Mouse (Mus musculus) right cerebral cortex, adult 18-20 months (tissue): ENCODE data around the gene Tubb4b.

Experiments
- DNase-seq: peaks from one replicate; pipeline ENCODE4 v3.0.0; 2022; ENCODE audit warnings: mixed read lengths

Tubb4b gene

DNA sequence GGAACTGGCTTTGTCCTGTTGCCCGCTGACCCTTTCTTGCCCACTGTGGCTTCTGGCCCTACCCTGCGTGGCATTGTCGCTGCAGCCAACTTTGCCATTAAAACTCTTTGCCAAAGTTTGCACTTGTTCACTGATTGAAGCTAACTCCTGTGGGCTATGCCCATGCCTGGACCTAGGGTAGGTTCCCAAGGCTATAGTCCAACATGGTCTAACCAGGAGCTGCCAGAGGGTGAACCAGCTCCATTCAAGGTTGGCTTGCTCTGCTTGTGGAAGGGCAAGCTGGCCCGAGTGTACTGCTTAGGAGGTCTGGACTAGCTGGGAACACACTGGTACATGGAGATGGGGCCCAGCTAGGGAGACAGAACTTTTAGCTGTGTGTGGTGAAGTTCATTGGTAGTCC is 19.6 kb upstream of the Tubb4b start:
- DNase-seq = no peak

DNA sequence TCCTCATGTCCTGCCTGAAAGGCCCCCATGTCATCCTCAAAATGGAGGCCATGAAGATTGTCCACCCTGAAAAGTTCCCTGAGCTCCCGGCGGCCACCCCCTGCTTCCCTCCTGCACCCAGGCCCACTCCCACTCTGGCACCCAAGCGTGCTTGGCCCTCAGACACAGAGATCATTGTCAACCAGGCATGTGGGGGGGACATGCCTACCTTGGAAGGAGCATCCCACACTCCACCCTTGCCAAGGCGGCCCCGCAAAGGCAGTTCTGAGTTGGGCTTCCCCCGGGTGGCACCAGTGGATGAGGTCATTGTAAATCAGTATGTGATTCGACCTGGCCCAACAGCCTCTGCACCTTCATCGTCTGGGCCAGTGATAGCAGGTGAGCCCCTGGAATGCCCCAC is 18.8 kb upstream of the Tubb4b start:
- no peak for DNase-seq

DNA sequence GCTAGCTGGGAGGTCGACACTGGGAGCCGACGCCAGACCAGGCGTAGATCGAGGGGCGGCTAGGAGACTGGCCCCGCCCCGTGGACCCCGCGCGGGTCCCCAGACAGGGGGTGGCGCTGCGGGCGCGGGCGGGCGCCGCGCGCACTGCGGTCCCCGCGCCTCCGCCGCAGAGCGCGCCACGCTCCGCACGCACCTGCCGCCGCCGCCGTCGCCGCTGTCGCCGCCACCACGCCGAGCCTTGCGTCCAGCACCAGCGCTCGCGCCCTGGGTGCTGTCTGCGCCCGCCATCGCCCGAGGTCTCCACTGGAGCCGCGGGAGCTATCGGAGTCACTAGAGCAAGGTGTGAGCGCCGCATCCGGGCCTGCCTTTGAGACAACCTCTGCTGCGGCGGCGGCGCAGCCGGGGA is 17.6 kb upstream of the Tubb4b start, which contains the start of the genes Rnf208 and Cysrt1:
Gene Rnf208, plus strand, starts transcription at position 155 of the 406 bp plus-strand sequence.
Gene Cysrt1, minus strand, starts transcription at position 352 of the 406 bp plus-strand sequence.
- DNase-seq = peak; percentile 53

DNA sequence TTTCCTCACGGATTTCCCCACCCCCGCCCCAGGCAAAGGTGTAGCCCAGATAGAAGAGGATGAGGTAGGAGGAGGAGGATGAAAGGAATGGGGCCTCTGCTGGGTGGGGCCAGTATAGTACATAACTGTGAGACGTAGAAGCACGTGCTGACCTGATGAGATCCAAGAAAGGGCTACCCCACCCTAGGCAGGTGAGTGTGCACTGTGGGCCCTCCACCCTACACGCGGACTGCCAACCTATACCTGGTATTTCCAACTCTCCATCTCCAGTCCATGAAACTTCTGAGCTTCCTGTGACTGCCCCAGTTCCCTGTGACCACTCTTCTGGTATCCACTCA is 16.9 kb upstream of the Tubb4b start:
- DNase-seq = no peak

DNA sequence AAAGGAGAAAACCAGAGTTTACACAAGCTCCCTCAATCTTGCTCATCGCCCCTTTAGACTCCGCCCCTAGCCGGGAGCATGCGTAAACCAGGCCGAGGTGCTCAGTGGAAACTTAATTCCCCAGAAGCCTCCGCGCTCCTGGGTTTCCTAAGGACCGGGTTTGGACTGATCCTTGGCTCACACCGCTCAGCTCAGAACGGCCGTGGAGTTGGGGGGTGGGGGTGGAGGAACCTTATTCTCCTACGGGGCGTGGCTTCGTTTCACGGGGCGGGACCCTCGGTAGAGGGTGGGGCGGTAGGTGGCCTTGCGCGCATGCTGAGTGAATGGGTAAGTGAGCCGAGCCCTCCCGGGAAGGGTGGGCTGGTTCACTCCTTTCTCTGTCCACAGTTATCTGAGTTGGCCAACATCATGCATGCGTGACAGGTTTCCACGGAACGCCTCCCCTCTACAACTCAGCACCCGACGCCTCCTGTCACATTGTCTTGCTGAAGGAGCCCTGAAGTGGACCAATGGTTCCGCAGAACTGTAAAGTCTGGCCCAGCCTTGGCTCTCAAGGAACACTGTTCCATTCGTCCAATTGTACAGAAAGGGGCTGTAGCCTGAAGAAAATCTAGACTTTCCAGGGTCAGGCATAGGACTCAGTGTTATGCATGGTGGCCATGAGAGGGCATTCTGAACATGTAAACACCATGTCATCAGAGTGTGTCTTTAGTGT is 16.4 kb upstream of the Tubb4b start:
- peak; percentile 87 for DNase-seq

DNA sequence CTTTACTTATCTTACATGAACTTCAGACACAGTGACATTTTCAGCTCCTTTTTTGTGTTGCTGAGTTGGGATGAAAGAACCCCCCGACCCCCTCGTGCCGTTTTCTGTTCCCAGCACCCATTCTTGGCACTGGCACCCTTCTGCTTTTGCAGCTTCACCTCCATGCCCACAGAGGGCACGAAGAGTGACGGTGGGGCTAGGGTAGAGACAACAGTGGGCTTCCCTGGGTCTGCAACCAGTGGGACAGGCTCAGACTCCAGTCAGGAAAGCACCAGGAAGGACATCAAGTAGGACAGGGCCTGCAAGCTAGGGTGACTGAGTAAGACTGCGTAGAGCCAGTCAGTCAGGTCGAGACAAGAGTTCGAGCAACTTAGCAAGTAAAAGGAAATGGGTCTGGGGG is 15.8 kb upstream of the Tubb4b start:
- DNase-seq = no peak

DNA sequence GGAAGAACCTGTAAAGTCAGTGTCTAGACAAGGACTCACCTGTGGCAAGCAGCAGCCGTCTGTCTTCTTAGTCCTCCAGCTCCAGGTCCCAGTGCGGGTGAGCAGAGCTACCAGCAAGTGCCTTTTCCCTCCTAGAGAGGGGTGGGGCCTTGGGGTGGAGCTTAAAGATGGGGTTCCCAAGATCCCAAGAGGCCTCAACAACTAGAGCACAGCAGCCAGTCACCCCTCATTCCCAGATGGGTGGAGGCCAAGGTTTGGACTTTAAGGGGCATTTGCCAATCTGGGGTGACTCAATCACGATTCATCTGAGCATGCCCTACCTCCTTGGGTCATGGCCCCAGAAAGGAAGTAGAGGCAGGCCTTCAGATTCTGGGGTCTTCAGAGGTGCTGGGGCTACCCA is 15.3 kb upstream of the Tubb4b start:
- DNase-seq = no peak

DNA sequence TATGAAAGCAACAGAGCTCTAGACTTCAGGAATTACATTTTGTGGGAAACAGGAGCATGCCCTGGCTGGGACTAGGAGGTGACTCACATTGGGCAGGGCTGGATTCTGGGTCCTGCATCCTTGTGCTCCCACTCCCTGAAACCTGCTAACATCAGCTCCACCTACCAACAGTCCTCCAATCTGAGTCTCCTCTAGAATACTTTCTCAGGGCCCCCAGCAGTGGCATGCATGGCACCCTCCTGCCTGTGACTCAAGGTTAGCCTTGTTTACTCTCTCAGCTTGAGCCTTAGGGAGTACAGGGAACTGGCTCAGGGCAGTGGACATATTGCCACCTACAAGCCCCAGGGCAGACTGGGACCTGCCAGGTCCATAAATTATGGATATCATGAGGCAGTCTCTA is 13.6 kb upstream of the Tubb4b start:
- no peak for DNase-seq

DNA sequence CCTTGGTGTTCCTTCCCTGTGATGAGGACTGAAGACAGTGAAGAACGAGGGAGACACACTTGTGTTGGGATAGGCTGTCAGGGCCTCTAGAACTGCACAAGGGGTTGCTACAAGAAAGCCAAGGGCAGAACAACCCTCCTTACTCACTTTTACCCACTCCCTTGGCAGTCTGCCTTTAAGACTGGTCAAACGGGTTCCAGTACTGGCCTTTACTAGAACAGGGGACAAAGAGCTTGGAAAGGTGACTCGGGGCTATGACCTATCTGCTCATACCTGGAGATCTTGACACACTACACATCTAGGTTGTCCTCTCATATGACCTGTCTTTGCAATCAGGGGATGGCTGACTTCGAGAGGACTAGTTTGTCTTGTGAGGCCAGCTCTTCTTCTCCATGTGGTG is 13.0 kb upstream of the Tubb4b start:
- no peak for DNase-seq

DNA sequence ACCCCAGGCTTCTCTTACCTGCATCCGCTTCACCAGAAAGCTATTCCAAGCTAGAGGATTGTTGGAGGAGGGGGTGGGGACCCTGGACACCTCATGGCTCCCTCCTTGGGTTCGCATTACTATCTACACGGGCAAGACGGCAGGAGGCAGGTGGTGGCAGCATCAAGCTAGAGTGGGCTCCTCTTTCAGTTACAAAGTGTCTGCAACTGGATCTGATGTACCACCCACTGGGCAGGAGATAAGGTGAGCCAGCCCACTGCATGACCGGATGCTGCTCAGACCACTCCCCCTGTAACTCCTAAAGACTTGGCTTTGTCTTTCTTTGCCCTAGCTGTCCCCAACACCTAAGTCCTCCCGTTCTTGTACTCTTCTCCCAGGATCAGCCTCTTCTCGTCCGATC is 12.1 kb upstream of the Tubb4b start, which contains the start of gene Rnf224:
Gene Rnf224, minus strand, starts transcription at position 174 of the 400 bp plus-strand sequence.
- DNase-seq = no peak

DNA sequence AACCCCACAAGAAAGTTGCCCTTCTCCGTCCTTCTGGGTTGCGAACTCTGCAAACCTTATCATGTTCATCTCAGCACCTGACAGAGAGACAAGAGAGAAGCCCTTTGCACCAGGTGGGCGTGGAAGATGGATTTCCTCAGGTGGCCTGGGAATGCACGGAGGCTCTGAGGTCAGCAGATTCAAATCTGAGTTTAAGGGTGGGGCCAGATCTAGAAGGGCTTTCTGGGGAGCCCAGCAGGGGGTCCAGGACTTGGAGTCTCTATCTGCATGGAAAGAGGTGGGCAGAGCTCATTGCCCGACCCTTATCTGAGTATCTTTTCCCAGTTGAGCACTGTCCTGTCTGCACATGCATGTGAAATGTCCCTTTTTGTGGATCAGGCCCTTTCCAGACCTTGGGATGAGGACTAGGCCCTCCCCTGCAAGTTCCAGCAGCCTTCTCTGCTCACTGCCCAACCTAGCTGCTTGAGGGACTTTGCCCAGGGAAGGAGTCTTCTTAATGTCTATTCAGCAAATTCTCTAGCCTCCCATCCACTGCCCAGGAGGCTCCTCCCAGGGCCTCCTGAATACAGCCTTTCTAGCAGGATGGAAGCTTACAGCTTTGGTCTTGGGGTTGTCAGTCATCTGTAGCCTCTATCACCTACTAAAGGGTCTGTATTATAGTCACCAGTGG is 10.2 kb upstream of the Tubb4b start:
- no peak for DNase-seq

DNA sequence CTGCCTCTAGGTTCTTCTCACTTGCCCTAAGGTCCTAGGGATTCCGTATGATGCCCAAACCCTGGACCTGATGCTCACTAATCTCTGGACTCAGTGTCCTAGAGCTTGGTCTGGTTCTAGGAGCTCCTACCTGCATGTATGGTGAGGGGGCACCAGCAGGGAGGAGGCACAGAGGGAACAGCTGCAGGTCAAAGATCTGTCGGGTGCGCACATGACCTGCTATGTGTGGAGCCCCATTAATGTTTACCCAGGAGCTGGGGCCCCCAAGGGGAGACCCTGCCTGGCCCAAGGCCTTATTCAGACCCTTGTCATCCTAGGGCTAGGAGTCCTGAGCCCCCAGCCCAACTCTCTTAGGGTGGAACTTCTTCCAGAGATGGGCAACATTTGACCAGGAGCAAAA is 9.5 kb upstream of the Tubb4b start, which contains the start of gene Slc34a3:
Gene Slc34a3, minus strand, starts transcription at position 315 of the 400 bp plus-strand sequence.
- DNase-seq = no peak

DNA sequence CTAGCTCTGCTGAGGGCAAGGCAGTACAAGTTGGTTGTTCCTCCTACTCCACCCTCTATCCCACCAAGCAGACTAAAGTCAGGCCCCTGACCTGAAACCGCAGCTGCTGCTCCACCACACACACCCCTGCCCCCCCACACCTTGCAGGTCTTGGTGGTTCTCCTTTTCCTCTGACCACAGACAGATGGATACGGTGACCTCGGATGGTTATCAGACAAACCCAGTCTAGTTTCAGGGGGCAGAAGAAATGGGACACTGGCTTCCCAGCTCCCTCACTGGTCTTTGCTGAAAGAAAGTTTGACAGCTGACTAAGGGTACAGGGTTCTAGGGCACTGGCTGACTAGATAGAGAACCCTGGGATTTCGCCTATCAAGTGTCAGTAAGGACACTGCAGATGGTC is 8.9 kb upstream of the Tubb4b start:
- DNase-seq = no peak

DNA sequence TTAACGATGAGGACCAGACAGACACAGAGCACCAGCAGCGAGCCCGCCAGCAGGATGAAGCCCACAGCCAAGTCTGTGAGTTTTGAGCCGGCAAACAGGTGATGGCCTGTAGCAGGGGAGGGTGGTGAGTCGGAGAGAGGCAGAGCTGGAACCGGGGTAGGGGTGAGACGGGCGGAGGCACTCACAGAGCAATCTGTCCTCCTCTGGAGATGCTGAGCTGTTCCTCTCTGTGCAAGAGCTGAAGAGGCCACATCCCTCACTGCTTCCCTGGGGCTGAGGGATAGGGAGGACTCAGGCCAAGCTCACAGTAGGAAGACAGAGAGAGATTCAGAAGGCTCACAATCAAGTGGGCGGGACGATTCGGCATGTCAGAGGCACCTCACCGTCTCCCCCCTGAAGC is 6.5 kb upstream of the Tubb4b start:
- DNase-seq = no peak

DNA sequence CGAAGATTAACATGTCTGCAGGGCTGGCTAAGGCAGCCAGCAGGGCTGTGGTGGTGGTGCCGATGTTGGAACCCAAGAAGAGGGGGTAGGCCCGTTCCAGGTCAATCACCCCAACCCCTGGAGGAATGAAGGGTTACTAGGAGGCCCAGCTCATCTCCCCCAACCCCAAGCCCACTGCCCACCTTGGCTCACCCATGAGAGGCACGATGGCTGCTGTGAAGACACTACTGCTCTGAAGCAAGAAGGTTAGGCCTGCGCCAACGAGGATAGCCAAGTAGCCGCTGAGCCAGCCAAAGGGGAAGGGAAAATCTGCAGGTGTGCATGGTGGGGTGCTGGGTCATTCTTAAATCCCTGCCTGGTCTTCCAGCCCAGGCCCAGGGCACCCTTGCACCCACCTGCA is 6.1 kb upstream of the Tubb4b start:
- DNase-seq = no peak

DNA sequence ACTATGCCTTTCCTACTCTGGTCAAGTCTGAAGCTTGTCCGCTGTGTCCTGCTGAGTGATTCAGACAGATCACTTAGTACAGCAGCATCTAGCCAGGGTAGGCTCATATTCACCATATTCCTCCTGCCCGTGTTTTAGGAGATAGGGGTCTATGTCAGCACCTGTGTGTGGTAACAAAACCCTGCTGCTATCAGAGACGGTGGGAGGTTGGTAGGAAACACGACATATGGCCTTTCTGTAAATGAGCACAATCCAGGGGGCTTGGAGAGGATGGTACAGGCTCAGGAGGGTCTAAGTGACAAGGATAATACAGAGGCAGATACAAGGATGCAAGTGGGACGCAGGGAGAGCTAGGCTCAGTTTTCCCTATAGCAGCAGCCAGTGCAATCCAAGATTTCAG is 5.1 kb upstream of the Tubb4b start:
- DNase-seq = no peak

DNA sequence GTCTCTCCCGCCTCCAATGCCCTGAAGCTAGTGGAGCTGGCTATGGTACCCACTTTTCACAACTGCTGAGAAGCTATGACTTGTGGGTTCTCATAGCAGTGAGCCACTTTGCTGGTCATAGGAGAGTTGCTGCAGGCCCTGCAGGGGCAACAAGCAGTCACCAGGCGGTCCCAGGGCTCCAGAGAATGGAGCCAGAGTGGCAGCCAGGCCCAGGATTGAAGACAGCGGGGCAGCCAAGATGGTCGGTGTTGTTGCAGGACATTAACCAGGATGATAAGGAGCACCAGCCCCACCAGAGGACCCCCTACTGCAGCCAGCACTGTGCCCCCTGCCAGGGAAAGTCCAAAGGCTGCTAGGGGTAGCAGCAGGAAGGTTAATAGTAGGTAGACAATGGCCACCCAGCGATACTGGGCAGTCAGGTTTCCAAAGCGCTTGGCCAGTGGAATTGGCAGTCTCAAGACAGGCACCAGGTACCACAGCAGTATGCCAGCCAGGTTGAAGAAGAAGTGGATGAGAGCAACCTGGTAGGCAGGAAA is 4.6 kb upstream of the Tubb4b start:
- DNase-seq = no peak

DNA sequence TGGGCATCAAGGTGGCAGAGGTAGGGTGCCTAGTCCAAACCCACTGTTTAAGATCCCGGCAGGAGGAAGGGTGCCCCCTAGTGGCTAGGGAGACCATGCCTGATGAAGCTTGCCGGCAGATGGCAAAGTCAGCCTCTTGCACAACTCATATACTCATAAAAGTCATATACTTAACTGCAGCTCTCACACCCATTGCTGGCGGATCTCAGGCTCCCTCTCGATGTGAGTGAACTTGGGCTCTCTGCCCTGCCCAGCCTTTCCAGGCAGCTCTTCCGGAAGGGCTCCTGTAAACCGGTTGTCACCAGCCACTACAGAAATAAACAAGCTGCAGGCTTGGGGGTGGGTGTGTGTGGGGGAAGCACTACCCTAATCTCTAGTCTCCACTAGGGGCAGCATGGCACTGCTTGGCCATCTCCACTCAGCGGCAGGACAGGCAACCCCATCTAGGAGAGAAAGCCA is 4.0 kb upstream of the Tubb4b start:
- DNase-seq = peak; percentile 88

DNA sequence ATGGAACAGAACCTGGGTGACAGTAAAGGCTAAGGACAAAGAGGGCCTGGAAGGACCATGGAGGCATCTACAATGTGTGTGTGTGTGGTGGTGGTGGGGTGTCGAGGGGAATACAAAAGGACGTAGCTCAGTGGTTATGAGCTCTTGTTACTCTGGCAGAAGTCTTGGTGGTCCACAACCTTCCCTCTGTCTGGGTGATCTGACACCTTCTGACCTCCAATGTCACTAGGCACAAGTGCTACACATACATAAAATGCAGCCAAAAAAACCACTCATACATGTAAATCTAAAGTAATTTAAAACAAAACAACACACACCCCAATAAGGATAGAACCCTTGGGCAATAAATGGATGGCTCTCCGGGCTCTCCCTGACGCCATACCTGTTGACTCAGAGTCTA is 2.9 kb upstream of the Tubb4b start:
- DNase-seq = no peak

DNA sequence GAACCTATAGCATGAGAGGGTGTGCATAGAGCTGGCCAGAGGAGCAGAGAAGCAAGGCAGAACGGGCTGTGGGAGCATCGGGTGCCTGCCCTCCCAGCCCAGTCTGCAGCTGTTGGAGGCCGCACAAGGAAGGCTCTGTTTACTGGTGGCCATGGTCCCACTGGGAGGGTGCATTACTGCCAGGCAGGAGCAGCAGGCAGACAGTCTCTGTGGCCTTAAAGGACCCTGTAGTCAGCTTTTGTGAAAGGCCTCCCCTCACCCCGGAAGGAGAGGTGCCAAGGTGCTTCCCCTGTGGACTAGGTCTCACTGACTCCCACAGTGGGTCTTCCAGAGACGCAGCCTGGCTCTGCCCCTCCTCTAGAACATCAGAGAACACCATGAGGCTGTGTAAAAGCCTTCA is 2.4 kb upstream of the Tubb4b start:
- peak; percentile 56 for DNase-seq

DNA sequence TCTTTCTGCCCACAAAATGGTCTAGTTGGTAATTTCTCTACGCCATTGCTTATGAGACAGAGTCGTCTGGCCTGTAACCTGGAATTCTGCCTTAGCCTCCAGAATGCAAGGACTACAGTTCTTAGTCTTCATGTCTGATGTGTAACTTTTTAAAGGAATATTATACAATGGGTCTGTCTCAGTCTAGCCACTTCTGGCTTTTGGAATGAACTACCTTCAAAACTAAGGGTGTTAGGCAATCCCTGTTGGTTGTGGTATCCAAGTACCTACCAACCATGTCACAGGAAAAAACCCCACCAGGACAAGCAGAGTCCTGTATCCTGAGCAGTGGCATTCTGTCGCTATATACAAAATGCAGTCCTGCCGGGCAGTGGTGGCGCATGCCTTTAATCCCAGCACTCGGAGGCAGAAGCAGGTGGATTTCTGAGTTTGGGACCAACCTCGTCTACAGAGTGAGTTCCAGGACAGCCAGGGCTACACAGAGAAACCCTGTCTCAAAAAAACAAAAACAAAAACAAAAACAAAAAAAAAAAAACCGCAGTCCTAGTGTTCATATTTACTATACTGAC is 1.4 kb upstream of the Tubb4b start:
- no peak for DNase-seq

DNA sequence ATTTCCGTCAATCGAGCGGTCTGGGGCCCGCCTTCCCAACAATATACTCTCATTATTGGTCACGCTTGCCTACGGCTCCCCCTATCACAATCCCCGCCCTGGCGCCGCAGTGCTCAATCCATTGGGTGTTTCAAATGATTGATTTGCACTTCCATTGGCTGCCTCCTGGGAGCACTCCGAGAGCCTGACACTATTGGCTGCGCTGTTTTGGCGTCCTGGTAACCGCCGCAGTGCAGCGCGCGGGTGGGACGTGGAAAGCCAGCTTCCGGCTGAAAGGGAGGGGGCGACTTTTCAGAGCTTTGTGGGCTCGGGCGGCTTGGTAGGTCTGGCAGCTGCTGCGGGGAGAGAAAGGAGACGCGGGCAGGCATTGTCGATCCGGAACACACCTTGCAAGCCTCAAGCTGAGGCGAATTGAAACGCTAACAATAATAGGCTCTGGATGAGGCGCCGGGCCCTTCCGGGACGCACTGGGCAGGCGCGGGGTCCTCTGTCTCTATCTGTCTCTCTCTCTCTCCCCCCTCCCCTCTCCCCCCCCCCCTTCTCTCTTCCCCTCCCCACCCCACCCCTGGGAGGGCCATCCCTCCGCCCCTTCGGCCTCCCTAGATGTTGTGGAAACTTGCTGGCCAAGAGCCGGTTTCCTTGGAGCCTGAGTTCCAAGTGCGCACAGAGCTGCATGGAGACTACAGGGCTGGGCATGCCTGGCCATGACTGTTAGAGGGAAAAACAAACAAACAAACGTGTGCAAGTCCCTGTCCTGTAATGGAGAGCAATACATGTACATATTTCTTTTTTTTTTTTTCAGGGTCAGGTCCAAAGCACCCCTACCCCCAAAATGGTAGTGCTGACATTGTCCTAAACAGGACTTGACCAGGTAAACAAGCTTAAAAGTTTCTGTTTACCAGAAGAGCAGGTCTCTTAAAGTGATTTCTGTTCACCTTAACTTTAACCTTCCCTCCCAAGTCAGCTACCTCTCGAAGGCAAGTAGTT is 557 bp upstream of the Tubb4b start:
- DNase-seq = peak; percentile 100
